Mouse (Mus musculus) CD4-positive, CD25-positive, alpha-beta regulatory T cell, adult 4 months (primary cell): Measurements from ENCODE around the gene Lim2. TPM values are rescaled to one million over a fixed set of nuclear protein-coding genes. Genes with fewer than 3 reads are reported as not detected.

ENCODE experiments used
- polyA plus RNA-seq, 2 experiments: library from polyadenylated mRNA; unstranded; fragments of 100-300 nt; shearing (Covaris generic); gene quantifications; one replicate each; pipeline ENCODE4 v1.2.1; 2017

The Lim2 gene
- polyA plus RNA-seq, 2 experiments from 2014 or later, result not detected

Other genes starting within 250 kb of the Lim2 start
- gene Zfp715, start 114.4 kb upstream of the Lim2 start, polyA plus RNA-seq, result 10 to 100 TPM; 15.3 to 18.5 TPM
- gene Siglecf, start 76.3 kb upstream of the Lim2 start, polyA plus RNA-seq, result not detected
- gene Siglecg, start 19.5 kb upstream of the Lim2 start, polyA plus RNA-seq, result 1 to 10 TPM in 1 of 2 experiments, not detected in 1; 2.5 TPM
- 100 to 1,000 TPM; 106 to 121 TPM for gene Nkg7, start 9.4 kb downstream of the Lim2 start, polyA plus RNA-seq
- gene Cldnd2, start 13.1 kb downstream of the Lim2 start, polyA plus RNA-seq, result not detected
- gene Etfb, start 16.4 kb downstream of the Lim2 start, polyA plus RNA-seq, result 100 to 1,000 TPM; 177 to 184 TPM
- not detected for gene Gm45233, start 16.5 kb downstream of the Lim2 start, polyA plus RNA-seq
- 1 to 10 TPM; 1.7 to 3.2 TPM for gene Vsig10l, start 35.5 kb downstream of the Lim2 start, polyA plus RNA-seq
- gene Iglon5, start 62.4 kb downstream of the Lim2 start, polyA plus RNA-seq, result under 1 TPM in 1 of 2 experiments, not detected in 1; 0.15 TPM
- not detected for gene 4931406B18Rik, start 78.3 kb downstream of the Lim2 start, polyA plus RNA-seq
- not detected for gene Cd33, start 116.8 kb downstream of the Lim2 start, polyA plus RNA-seq
- gene Zfp658, start 134.6 kb downstream of the Lim2 start, polyA plus RNA-seq, result 1 to 10 TPM; 6.4 TPM
- gene Zfp719, start 151.9 kb downstream of the Lim2 start, polyA plus RNA-seq, result 10 to 100 TPM; 10.9 to 12.9 TPM
- not detected for gene Zfp819, start 179.5 kb downstream of the Lim2 start, polyA plus RNA-seq
- gene Ceacam18, start 207.0 kb downstream of the Lim2 start, polyA plus RNA-seq, result not detected
- 1 to 10 TPM in 1 of 2 experiments, under 1 TPM in 1; 0.28 to 1.3 TPM for gene Siglece, start 232.5 kb downstream of the Lim2 start, polyA plus RNA-seq
- 1 to 10 TPM; 1.7 to 2.2 TPM for gene Ctu1, start 244.3 kb downstream of the Lim2 start, polyA plus RNA-seq